Mouse (Mus musculus): ENCODE data around the gene Ddx52.

- TF ChIP-seq CTCF (IDR thresholded peaks at IDR 0.05; ENCODE audit: low read depth, low read length), result no peak
- no peak for TF ChIP-seq GATA2 (IDR thresholded peaks at IDR 0.05; ENCODE audit: borderline replicate concordance, low read depth, low read length)
- TF ChIP-seq GATA1 (IDR thresholded peaks at IDR 0.05; ENCODE audit: borderline replicate concordance, low read length), result no peak
- no peak for TF ChIP-seq TAL1 (conservative IDR thresholded peaks at IDR 0.05; ENCODE audit: low read depth, low read length)
Observed at GRCm38 (mm10) chr11:84003986-84004385, 62.1 kb downstream of the Ddx52 start.

Measured in G1E (cell line).